Mouse (Mus musculus) bone marrow, adult 2 months (tissue): ENCODE measurements around the gene Zbtb41.

Source experiments
- CTCF ChIP-seq: fragments of 200-500 bp; IDR thresholded peaks from 2 replicates; pipeline ENCODE4 v1.5.1; 2011; ENCODE audit warnings: low read length, control low read depth; ENCODE audit not compliant: control insufficient read depth, insufficient read depth
- POLR2A ChIP-seq: fragments of 200-500 bp; IDR thresholded peaks from 2 replicates; pipeline ENCODE4 v1.6.1; 2011; ENCODE audit warnings: low read depth, mild to moderate bottlenecking, control low read depth, low read length, borderline replicate concordance; ENCODE audit not compliant: control insufficient read depth

DNA sequence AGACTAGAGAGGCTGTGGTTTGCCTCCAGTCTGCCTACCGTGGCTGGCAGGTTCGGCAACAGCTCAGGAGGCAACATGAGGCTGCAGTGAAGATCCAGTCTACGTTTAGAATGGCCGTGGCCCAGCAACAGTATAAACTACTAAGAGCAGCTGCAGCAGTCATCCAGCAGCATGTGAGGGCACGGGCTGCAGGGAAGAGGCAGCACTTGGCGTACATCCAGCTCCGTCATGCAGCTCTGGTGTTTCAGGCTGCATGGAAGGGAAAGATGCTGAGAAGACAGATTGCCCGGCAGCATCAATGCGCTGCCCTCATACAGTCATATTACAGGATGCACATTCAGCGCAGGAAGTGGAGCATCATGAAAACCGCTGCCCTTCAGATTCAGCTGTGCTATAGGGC lies 56.8 kb downstream of the Zbtb41 start:
- TF ChIP-seq POLR2A: no peak
- TF ChIP-seq CTCF: no peak
